33 mouse cellular contexts compared by ENCODE assay signal in the genomic region with DNA sequence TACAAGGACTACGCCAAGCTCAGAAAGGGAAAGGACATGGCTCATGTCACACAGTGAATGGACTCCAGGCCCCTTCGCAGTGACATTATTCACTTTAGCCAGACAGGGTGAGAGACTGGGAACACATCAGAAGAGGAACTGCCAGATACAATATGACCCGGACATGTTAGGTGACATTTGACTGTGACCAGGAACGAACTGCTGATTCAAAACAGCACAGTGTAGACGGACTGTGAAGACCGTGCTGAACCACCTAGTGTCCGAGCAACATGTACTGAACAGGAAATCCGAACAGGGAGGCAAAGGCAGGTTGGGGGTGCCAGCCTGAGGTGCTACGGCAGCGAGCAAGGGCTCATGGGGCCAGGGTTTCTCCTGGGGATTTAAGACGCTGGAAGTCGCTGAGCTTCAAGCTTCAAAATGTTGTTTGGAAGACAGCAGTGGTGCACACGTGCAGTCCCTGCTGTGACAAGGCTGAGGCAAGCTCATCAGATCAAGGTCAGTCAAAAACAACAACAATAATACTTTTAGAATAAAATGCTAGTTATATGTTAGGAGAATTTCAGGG. TPM values are rescaled to one million over a fixed set of nuclear protein-coding genes. Genes with fewer than 3 reads are reported as not detected.
"Had no signal": no experiment of that assay in that cellular context is flagged by ENCODE, and none has a peak within 500 bp of the region (broad histone marks: within the 10 kb centered on the region; RNA-seq: fewer than 3 reads in every experiment).

No protein-coding gene starts in this region.

- H3K4me1 ChIP-seq: midbrain, embryonic 15.5 days had no signal

- H3K36me3 ChIP-seq: limb, embryonic 10.5 days; limb, embryonic 12.5 days; limb, embryonic 13.5 days; limb, embryonic 15.5 days; liver, embryonic 12.5 days; liver, embryonic 15.5 days; lung, embryonic 15.5 days; midbrain, embryonic 10.5 days; midbrain, embryonic 12.5 days; midbrain, embryonic 13.5 days; midbrain, embryonic 15.5 days had no signal

- ATAC-seq: midbrain, embryonic 15.5 days; midbrain, embryonic 16.5 days had no signal

- H3K4me2 ChIP-seq: limb, embryonic 13.5 days; limb, embryonic 15.5 days; liver, embryonic 11.5 days; lung, embryonic 14.5 days; lung, embryonic 15.5 days; midbrain, embryonic 11.5 days; midbrain, embryonic 12.5 days; midbrain, embryonic 13.5 days; midbrain, embryonic 15.5 days had no signal

- DNase-seq: left cerebral cortex, postnatal 4 days; liver; lung, adult 2 months; lung, embryonic 14.5 days; lung, postnatal 10 days; lung, postnatal 14 days; lung, postnatal 36 days; lung, postnatal 4 days; midbrain, embryonic 14.5 days had no signal

- H3K9me3 ChIP-seq: limb, embryonic 10.5 days; limb, embryonic 12.5 days; limb, embryonic 13.5 days; limb, embryonic 15.5 days; liver, embryonic 12.5 days; liver, embryonic 15.5 days; lung, embryonic 15.5 days; megakaryocyte, embryonic 14.5 days; midbrain, embryonic 10.5 days; midbrain, embryonic 12.5 days; midbrain, embryonic 13.5 days; midbrain, embryonic 15.5 days had no signal

- H3K27ac ChIP-seq: left cerebral cortex, adult 2 months; limb, embryonic 10.5 days; limb, embryonic 12.5 days; limb, embryonic 13.5 days; limb, embryonic 15.5 days; liver, embryonic 12.5 days; liver, embryonic 14.5 days; liver, embryonic 15.5 days; lung, embryonic 15.5 days; macrophage; midbrain, embryonic 12.5 days; midbrain, embryonic 13.5 days; midbrain, embryonic 15.5 days had no signal

- H3K9ac ChIP-seq: limb, embryonic 12.5 days; limb, embryonic 13.5 days; limb, embryonic 15.5 days; liver, embryonic 12.5 days; liver, embryonic 14.5 days; liver, embryonic 15.5 days; lung, embryonic 14.5 days; lung, embryonic 15.5 days; midbrain, embryonic 12.5 days; midbrain, embryonic 15.5 days had no signal

- H3K4me3 ChIP-seq: left cerebral cortex, adult 2 months; limb, embryonic 10.5 days; limb, embryonic 12.5 days; limb, embryonic 13.5 days; limb, embryonic 15.5 days; liver, embryonic 12.5 days; liver, embryonic 15.5 days; lung, embryonic 15.5 days; midbrain, embryonic 10.5 days; midbrain, embryonic 12.5 days; midbrain, embryonic 13.5 days; midbrain, embryonic 15.5 days; myocyte had no signal

RNA-seq across cellular contexts. Expression of a gene that starts 33.4 kb away (rescaled TPM):
- total RNA-seq: liver, adult 2 months; megakaryocyte progenitor cell, adult 5-6 weeks; megakaryocyte, adult 5-6 weeks; megakaryocyte-erythroid progenitor cell, adult 5-6 weeks; monocyte, adult 5-6 weeks had no signal
- polyA plus RNA-seq: liver, adult 2 months; liver, embryonic 15.5 days; macrophage; myocyte had no signal
